Mouse (Mus musculus): Measurements from ENCODE around the gene Pomc.

- TF ChIP-seq CTCF (IDR thresholded peaks at IDR 0.05; ENCODE audit: borderline replicate concordance, insufficient read depth, low read depth, low read length) (no peak), POLR2A (IDR thresholded peaks at IDR 0.05; ENCODE audit: borderline replicate concordance, insufficient read depth, low read length) (no peak)
Observed at GRCm38 (mm10) chr12:3984446-3984845, 29.7 kb downstream of the Pomc start.

All from cerebellum, adult 2 months (tissue).